Mouse (Mus musculus) frontal cortex, postnatal 10 days (tissue): ENCODE measurements around the gene Pan2.
"Not testable (repeated sequence)": the region's sequence is repeated elsewhere in the genome, so short reads cannot be mapped to it uniquely, and the experiment has no call there.

Experiments used
- DNase-seq, 2 experiments: peaks; one replicate each; pipeline ENCODE4 v3.0.0; 2022; ENCODE audit warnings: low spot score in 2 of 2, mixed read lengths in 1 of 2

Gene Pan2

GRCm38 (mm10) chr10:128283604-128284579 is 19.2 kb upstream of the Pan2 start:
- DNase-seq: peak in 1 of 2 experiments; percentile 52

GRCm38 (mm10) chr10:128290594-128290993 is 12.5 kb upstream of the Pan2 start:
- not testable (repeated sequence) for DNase-seq

- no peak for DNase-seq
These were observed 6.6 kb upstream of the Pan2 start for GRCm38 (mm10) chr10:128296370-128297090.

DNA sequence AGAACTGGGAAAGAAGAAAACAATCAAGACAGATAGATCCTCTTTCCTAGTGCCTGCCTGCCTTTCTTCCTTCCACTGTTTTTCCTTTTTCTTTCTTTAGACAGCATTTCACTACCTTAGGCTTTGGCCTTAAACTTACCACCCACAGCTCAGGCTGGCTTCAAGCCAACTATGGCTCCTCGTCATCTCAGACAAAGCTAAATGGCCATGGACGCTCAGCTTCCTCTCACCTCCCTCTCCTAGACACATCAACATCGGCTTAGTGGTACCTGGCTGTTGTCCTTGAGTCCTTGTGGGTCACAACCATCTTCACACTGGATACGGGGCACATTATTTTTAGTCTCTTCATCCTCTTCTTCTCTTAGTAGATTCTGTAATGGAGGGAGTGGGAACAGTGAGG is 5.9 kb upstream of the Pan2 start:
- DNase-seq: no peak

DNA sequence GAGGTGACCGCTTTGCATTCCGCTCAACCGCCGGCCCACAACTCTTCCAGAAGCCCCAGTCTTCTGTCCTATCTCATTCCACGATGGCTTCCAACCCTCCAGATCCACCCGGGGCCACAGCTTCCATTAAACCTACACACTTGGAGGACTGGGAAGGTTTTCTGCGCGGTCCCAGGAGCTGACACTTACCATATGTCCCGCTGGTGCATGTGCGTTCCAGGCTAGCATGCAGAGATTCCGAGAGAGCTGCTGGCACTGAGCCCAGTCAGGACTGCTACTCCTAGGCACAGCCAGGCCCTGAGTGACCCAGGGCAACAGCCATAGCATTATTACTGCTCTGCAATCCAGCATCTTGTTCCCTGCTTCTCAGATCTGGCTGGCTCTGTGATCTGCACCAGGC is 5.5 kb upstream of the Pan2 start:
- DNase-seq: no peak

GRCm38 (mm10) chr10:128298243-128298642 is 4.9 kb upstream of the Pan2 start:
- no peak for DNase-seq

GRCm38 (mm10) chr10:128298702-128299171 is 4.4 kb upstream of the Pan2 start, which contains the start of gene Il23a:
Il23a (minus strand) TSS chr10:128298752.
- DNase-seq: no peak

DNA sequence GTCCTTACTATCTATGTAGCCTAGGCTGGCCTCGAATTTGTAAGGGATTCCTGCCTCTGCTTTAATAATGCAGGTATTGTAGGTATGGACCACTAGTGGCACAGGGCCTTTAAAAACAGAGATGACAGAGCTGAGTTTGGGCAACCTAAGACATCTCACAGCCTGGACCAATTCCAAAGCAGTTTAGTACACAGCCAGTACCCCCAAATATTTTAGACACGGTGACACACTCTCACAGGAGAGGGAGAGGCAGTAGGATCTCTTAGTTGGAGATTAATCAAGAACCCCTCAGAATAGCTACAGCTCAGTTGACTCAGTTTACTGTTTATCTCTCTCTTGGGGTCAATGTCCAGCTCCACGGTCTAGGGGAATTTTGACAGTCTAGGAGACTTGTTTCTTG is 778 bp upstream of the Pan2 start:
- no peak for DNase-seq

- DNase-seq: no peak
These were observed 380 bp upstream of the Pan2 start for GRCm38 (mm10) chr10:128302785-128303125.

DNA sequence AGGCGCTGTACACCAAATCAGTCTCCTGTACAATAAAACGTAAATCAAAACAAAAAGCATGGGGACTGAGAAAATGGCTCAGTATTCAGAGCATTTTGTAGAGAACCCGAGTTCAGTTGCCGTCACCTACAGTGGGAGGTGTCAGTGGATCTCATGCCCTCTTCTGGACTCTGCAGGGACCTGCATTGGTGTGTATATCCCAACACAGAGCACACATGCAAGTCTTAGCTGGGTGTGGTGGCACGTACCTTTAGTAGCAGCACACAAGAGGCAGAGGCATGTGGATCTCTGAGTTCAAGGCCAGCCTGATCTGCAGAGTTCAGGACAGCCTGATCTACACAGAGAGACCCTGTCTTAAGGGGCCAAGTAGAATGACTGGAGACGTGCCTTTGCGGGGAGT is 6.5 kb downstream of the Pan2 start:
- no peak for DNase-seq

DNA sequence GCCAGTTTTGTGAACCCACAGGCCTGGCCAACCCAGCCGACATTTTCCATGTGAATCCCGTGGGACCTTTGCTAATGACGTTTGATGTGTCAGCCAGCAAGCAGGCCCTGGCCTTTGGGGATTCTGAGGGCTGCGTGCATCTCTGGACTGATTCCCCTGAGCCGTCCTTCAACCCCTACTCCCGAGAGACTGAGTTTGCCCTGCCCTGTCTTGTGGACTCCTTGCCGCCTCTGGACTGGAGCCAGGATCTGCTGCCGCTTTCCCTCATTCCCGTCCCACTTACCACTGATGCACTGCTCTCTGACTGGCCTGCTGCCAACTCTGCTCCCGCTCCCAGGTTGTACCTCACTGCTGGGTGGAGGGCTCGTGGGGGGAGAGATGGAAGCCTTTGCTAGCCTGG is 7.0 kb downstream of the Pan2 start:
- DNase-seq: no peak

- no peak for DNase-seq
These were observed 7.8 kb downstream of the Pan2 start for GRCm38 (mm10) chr10:128310902-128311301.

DNA sequence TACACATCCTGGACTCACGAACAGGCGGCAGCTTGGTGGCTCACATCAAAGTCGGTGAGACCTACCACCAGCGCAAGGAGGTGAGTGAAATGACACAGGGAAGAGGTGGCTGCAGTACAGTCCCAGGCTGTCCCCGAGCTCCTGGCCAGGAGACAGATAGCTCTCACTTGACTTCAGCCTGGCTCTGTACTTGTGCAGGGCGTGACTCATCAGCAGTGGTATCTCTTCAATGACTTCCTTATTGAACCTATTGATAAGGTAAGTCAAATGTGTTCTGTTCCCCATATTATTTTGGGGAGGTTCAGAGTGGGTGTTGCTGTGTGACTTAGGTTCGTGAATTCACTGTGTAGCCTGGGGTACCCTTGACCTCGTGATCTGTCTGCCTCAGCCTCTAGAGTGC is 12.4 kb downstream of the Pan2 start:
- no peak for DNase-seq

- DNase-seq: no peak
These were observed 18.5 kb downstream of the Pan2 start for GRCm38 (mm10) chr10:128321641-128322040.

DNA sequence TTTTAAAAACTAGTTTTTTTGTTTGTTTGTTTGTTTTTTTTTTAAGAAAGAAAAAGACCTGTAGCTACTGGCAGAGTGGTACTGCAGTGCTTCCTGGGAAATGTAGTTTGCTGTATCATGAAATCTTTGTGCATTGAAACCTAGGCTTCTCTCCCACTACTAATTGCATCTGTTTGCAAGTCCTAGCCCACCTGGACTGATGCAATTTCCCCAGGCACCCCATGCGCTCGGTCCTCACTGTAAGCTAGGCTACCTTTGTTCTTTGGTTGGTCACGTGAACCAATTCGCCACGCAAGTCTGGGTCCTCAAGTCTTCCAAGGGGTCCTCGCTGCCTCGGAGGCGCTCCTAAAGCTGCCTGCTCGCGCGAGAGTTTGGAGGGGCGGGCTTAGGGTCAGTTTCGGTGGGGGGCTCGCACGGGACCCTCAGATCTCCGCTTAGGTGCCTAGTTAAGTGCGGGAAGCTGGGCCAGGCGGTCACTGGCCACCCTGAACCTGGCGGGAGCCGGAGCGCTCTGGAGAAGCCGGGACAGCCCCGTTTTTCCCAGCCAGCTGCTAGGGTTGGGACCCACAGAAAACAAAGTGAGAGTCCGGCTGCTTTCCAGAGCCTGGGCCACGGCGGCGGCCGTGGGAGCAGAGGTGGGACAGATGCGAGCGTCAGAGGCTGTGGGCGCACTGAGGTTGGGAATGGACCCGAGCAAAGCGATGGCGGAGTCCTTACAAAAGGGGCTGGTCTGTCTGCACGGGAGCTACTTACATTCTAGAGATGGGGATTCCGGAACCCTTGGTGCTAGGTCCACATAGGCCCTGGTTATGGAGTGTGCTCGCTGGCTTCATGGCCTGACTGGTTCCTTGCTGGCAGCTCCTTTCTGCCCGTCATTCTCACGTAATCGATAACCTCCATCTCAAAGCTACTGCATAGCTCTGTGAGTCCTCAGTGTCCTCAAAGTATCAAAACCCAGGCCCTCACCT is 19.3 kb downstream of the Pan2 start, which contains the start of gene Cnpy2:
TSS of gene Cnpy2 (plus strand) at position 319 of the 968 bp plus-strand sequence.
- peak; percentile 84 to 88 for DNase-seq

GRCm38 (mm10) chr10:128323516-128323915 is 20.4 kb downstream of the Pan2 start:
- DNase-seq: no peak

DNA sequence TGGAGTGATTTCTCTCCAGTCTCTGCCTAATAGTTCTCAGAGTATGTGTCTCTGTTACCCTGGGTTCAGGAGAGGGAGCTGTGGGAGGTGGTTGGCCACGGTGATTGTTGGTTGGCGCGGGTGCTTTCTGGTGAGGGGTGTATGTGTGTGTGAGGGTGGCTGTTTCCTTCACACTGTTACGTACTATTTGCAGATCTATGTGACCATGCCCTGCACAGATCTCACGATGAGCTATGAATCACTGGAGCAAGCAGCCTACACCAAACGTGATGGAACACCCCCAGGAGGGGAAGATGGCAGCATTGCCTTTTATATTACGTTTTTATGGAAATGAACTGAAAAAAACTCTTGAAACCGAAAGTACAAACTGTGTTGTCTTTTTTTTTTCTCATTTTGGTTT is 23.7 kb downstream of the Pan2 start:
- no peak for DNase-seq

DNA sequence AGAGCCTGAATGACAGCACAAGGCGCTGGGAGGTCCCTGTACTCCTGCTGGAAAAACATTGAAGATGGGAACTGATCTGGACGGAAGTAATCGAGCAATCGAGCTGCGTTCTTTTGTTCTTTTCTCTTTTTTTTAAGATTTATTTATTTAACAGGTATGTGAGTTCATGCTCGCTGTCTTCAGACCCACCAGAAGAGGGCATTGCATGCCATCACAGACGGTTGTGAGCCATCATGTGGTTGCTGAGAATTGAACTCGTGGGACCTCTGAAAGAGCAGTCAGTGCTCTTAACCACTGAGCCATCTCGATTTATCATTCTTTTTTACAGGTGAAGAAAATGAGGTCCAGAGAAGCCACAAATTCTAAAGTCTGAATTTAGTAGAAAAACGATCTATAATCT is 24.5 kb downstream of the Pan2 start:
- DNase-seq: no peak

GRCm38 (mm10) chr10:128332358-128333249 is 29.5 kb downstream of the Pan2 start:
- not testable (repeated sequence) for DNase-seq

DNA sequence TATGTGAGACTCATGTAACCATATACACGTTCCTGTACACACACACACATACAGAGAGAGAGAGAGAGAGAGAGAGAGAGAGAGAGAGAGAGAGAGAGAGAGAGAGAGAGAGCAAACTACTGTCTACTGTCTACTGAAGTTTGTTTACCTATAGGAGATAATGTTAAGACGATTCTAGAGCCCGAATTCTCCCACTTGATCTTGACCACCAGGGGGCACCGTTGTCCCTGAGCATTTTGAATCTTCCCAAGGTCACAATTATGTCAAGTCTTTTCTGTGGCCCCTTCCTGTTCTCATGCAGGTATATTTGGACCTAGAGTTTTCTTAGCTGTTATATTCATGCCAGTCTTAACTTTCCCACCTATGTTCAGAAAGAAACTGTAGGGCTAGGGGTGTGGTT is 32.4 kb downstream of the Pan2 start:
- peak in 1 of 2 experiments; percentile 47 for DNase-seq
